Mouse (Mus musculus): ENCODE measurements at regions not wholly inside any gene's neighbourhood (a gene's known extent, or its start where the extent isn't known, plus 50 kb on each side); places are given as distances from the start of the nearest gene placed in this dataset.

- DNase-seq (ENCODE audit: low spot score) (no peak), ATAC-seq (ENCODE audit: insufficient read depth, low read depth) (no peak)
- no peaks in the 10 kb centered on the region for H3K27me3 ChIP-seq (ENCODE audit: control insufficient read depth, insufficient read depth, low read length)
- H3K4me2 ChIP-seq (ENCODE audit: low read depth, low read length) = no peak overlapping the region
- H3K27ac ChIP-seq (ENCODE audit: low read depth) = no peak overlapping the region
- H3K36me3 ChIP-seq (replicated peaks; ENCODE audit: control insufficient read depth, insufficient read depth, low read length) = no peaks in the 10 kb centered on the region
- no peaks in the 10 kb centered on the region for H3K9me3 ChIP-seq (replicated peaks; ENCODE audit: control insufficient read depth, low read length)
- no peak overlapping the region for H3K9ac ChIP-seq (replicated peaks; ENCODE audit: low read depth, low read length)
- TF ChIP-seq EP300 (IDR thresholded peaks at IDR 0.05; ENCODE audit: low read depth) (no peak), CTCF (IDR thresholded peaks at IDR 0.05; ENCODE audit: low read depth) (no peak)
- WGBS = 72% methylated on average over 2 of the region's 2 CpGs
- H3K4me3 ChIP-seq (ENCODE audit: low read depth, low read length) = no peak overlapping the region
- H3K4me1 ChIP-seq (ENCODE audit: control insufficient read depth, insufficient read depth) = peaks cover 16% of the 10 kb centered on the region
Observed at GRCm38 (mm10) chr7:113153386-113153785, 53.9 kb upstream of the Arntl start.

- H3K9me3 ChIP-seq (replicated peaks; ENCODE audit: control insufficient read depth, low read length) = no peaks in the 10 kb centered on the region
- H3K4me1 ChIP-seq (ENCODE audit: control insufficient read depth, insufficient read depth) = peaks cover 16% of the 10 kb centered on the region
- ATAC-seq (ENCODE audit: insufficient read depth, low read depth) (no peak), DNase-seq (ENCODE audit: low spot score) (no peak)
- H3K4me2 ChIP-seq (ENCODE audit: low read depth, low read length) = no peak overlapping the region
- 79% methylated on average over 4 of the region's 4 CpGs for WGBS
- no peaks in the 10 kb centered on the region for H3K27me3 ChIP-seq (ENCODE audit: control insufficient read depth, insufficient read depth, low read length)
- no peaks in the 10 kb centered on the region for H3K36me3 ChIP-seq (replicated peaks; ENCODE audit: control insufficient read depth, insufficient read depth, low read length)
- TF ChIP-seq CTCF (IDR thresholded peaks at IDR 0.05; ENCODE audit: low read depth) (no peak), EP300 (IDR thresholded peaks at IDR 0.05; ENCODE audit: low read depth) (no peak)
- H3K27ac ChIP-seq (ENCODE audit: low read depth) = no peak overlapping the region
- H3K4me3 ChIP-seq (ENCODE audit: low read depth, low read length) = no peak overlapping the region
- no peak overlapping the region for H3K9ac ChIP-seq (replicated peaks; ENCODE audit: low read depth, low read length)
Observed at GRCm38 (mm10) chr7:113154066-113154465, 53.2 kb upstream of the Arntl start.

GRCm38 (mm10) chr7:113156366-113156765 is 50.9 kb upstream of the Arntl start:
- Histone ChIP-seq H3K27me3 (ENCODE audit: control insufficient read depth, insufficient read depth, low read length) (no peaks in the 10 kb centered on the region), H3K9me3 (replicated peaks; ENCODE audit: control insufficient read depth, low read length) (no peaks in the 10 kb centered on the region), H3K4me2 (ENCODE audit: low read depth, low read length) (no peak overlapping the region), H3K4me1 (ENCODE audit: control insufficient read depth, insufficient read depth) (peaks cover 6% of the 10 kb centered on the region; the same call in 1 of the 2 replicates), H3K9ac (replicated peaks; ENCODE audit: low read depth, low read length) (no peak overlapping the region), H3K36me3 (replicated peaks; ENCODE audit: control insufficient read depth, insufficient read depth, low read length) (no peaks in the 10 kb centered on the region), H3K4me3 (ENCODE audit: low read depth, low read length) (no peak overlapping the region), H3K27ac (ENCODE audit: low read depth) (no peak overlapping the region)
- WGBS = 84% methylated on average over 5 of the region's 5 CpGs
- TF ChIP-seq EP300 (IDR thresholded peaks at IDR 0.05; ENCODE audit: low read depth) (no peak), CTCF (IDR thresholded peaks at IDR 0.05; ENCODE audit: low read depth) (no peak)
- no peak for DNase-seq (ENCODE audit: low spot score)
- no peak for ATAC-seq (ENCODE audit: insufficient read depth, low read depth)

- WGBS = 75% methylated on average over 12 of the region's 12 CpGs
Observed at GRCm38 (mm10) chr7:113156861-113157747, 50.2 kb upstream of the Arntl start.

More at GRCm38 (mm10) chr7:113156861-113157747, 50.2 kb upstream of the Arntl start:
- H3K27me3 ChIP-seq (ENCODE audit: control insufficient read depth, insufficient read depth, low read length) = 0 out of 2 replicates have a peak, but pooled peaks cover 3% of the 10 kb centered on the region
- no peaks in the 10 kb centered on the region for H3K36me3 ChIP-seq (replicated peaks; ENCODE audit: control insufficient read depth, insufficient read depth, low read length)
- DNase-seq (ENCODE audit: low spot score) (no peak), ATAC-seq (ENCODE audit: insufficient read depth, low read depth) (no peak)
- TF ChIP-seq EP300 (IDR thresholded peaks at IDR 0.05; ENCODE audit: low read depth) (no peak), CTCF (IDR thresholded peaks at IDR 0.05; ENCODE audit: low read depth) (no peak)
- H3K27ac ChIP-seq (ENCODE audit: low read depth) = peak overlapping the region; percentile 15; the same call in 1 of the 2 replicates
- H3K4me3 ChIP-seq (ENCODE audit: low read depth, low read length) = no peak overlapping the region
- H3K9me3 ChIP-seq (replicated peaks; ENCODE audit: control insufficient read depth, low read length) = no peaks in the 10 kb centered on the region
- H3K4me1 ChIP-seq (ENCODE audit: control insufficient read depth, insufficient read depth) = peaks cover 4% of the 10 kb centered on the region; the same call in 1 of the 2 replicates
- H3K9ac ChIP-seq (replicated peaks; ENCODE audit: low read depth, low read length) = no peak overlapping the region
- no peak overlapping the region for H3K4me2 ChIP-seq (ENCODE audit: low read depth, low read length)
